Mouse (Mus musculus): ENCODE measurements at regions not wholly inside any gene's neighbourhood (a gene's known extent, or its start where the extent isn't known, plus 50 kb on each side); places are given as distances from the start of the nearest gene placed in this dataset.
A peak's percentile ranks its signal among the peaks of the same experiment; 100 is the strongest.

DNA sequence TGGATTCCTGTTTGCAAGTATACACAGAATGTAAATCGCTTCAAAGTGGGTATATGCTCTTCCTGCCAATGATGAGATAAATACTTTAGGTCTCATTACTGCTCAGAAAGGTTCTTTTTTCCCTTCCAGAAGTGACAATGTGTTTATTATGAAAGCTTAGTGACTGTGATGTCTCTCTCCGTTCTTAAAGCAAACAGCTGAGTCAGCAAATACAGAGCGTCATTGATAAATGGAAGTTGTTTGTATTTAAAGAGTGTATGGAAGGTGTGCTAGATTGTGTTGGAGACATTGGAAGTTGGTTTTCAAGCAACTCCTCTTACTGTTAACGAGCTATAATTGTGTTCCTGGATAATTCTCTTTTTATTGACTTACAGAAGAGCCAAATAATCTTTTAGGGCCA, 408.0 kb downstream of the Prr30 start:
- no peak overlapping the region for H3K4me2 ChIP-seq
- WGBS (ENCODE audit: insufficient replicate concordance), result 70% methylated on average over 4 of the region's 4 CpGs
- no peaks in the 10 kb centered on the region for H3K4me1 ChIP-seq (ENCODE audit: control insufficient read depth, insufficient read depth, low read length)
- no peaks in the 10 kb centered on the region for H3K27me3 ChIP-seq (ENCODE audit: control insufficient read depth, insufficient read depth, low read length)
- no peak for ATAC-seq (replicated peaks; ENCODE audit: insufficient number of reproducible peaks, low FRiP score, low TSS enrichment)
- H3K27ac ChIP-seq (ENCODE audit: low read depth, low read length), result no peak overlapping the region
- H3K9me3 ChIP-seq (replicated peaks; ENCODE audit: control insufficient read depth, low read length), result no peaks in the 10 kb centered on the region
- no peak overlapping the region for H3K4me3 ChIP-seq (ENCODE audit: low read depth, low read length)
- H3K9ac ChIP-seq (ENCODE audit: low read depth, low read length), result no peak overlapping the region
- no peaks in the 10 kb centered on the region for H3K36me3 ChIP-seq (ENCODE audit: control insufficient read depth, insufficient read depth, low read length)

DNA sequence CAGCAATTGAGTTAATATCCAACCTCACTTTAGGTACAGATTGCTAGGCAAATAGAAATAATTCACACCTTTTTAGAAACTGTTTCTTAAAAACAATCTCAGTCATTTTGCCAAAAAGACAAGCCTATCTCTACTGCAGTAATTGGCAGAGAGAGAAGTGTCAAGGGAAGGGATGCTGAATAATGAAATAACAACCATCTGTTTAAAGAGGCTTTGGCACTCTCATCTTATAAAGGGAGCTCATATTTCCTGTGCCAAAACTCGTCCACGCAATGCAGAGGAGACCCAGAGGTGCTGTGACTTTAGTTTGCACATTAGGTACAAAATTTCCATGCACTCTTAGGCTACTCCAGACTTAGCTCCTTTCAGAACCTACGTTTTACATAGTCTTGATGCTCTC, 418.2 kb downstream of the Prr30 start:
- no peaks in the 10 kb centered on the region for H3K36me3 ChIP-seq (ENCODE audit: control insufficient read depth, insufficient read depth, low read length)
- no peak overlapping the region for H3K9ac ChIP-seq (ENCODE audit: low read depth, low read length)
- H3K27me3 ChIP-seq (ENCODE audit: control insufficient read depth, insufficient read depth, low read length), result no peaks in the 10 kb centered on the region
- no peaks in the 10 kb centered on the region for H3K4me1 ChIP-seq (ENCODE audit: control insufficient read depth, insufficient read depth, low read length)
- H3K4me3 ChIP-seq (ENCODE audit: low read depth, low read length), result no peak overlapping the region
- H3K4me2 ChIP-seq, result no peak overlapping the region
- no peaks in the 10 kb centered on the region for H3K9me3 ChIP-seq (replicated peaks; ENCODE audit: control insufficient read depth, low read length)
- WGBS (ENCODE audit: insufficient replicate concordance), result 72% methylated on average over 3 of the region's 3 CpGs
- H3K27ac ChIP-seq (ENCODE audit: low read depth, low read length), result no peak overlapping the region
- ATAC-seq (replicated peaks; ENCODE audit: insufficient number of reproducible peaks, low FRiP score, low TSS enrichment), result no peak

DNA sequence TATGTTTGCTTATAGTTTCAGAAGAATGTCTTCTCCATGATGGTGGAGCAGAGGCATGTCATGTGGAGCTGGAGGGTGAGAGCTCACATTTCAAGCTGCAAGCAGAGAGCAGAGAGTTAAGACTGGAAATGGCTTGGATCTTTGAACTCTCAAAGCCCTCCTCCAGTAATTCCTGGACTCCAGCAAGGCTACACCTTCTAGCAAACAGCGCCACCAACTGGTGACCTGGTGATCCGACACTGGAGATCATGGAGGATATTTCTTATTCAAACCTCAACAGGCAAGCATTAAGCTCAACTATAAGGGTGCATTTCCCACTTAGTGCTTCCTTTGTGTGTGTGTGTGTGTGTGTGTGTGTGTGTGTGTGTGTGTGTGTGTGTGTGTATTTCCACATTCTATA, 446.2 kb downstream of the Prr30 start:
- 37% methylated on average over 2 of the region's 2 CpGs for WGBS (ENCODE audit: insufficient replicate concordance)
- no peaks in the 10 kb centered on the region for H3K27me3 ChIP-seq (ENCODE audit: control insufficient read depth, insufficient read depth, low read length)
- no peak overlapping the region for H3K27ac ChIP-seq (ENCODE audit: low read depth, low read length)
- H3K4me2 ChIP-seq, result no peak overlapping the region
- no peaks in the 10 kb centered on the region for H3K9me3 ChIP-seq (replicated peaks; ENCODE audit: control insufficient read depth, low read length)
- peaks cover 7% of the 10 kb centered on the region; the same call in 1 of the 2 replicates for H3K4me1 ChIP-seq (ENCODE audit: control insufficient read depth, insufficient read depth, low read length)
- no peaks in the 10 kb centered on the region for H3K36me3 ChIP-seq (ENCODE audit: control insufficient read depth, insufficient read depth, low read length)
- ATAC-seq (replicated peaks; ENCODE audit: insufficient number of reproducible peaks, low FRiP score, low TSS enrichment), result no peak
- no peak overlapping the region for H3K4me3 ChIP-seq (ENCODE audit: low read depth, low read length)
- no peak overlapping the region for H3K9ac ChIP-seq (ENCODE audit: low read depth, low read length)

DNA sequence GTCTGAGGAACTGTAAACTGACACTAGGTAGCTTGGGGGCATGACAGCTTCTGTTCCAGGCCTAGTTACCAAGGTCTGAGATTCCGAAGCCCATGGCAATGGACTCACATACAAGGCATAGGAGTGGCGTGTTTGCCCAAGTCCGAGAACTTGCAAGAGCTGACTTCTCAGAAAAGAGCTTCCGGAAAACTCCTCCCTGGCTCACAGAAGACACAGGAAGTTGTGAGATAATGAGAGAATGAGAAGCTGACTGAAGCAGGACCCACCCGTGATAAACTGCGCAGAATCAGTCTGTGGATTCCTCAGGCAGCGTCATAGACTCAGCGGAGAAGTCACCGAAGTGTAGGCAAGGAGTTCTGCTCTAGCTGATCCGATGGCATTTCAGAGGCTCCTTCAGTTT, 447.4 kb downstream of the Prr30 start:
- no peak overlapping the region for H3K9ac ChIP-seq (ENCODE audit: low read depth, low read length)
- no peaks in the 10 kb centered on the region for H3K36me3 ChIP-seq (ENCODE audit: control insufficient read depth, insufficient read depth, low read length)
- no peaks in the 10 kb centered on the region for H3K27me3 ChIP-seq (ENCODE audit: control insufficient read depth, insufficient read depth, low read length)
- H3K4me3 ChIP-seq (ENCODE audit: low read depth, low read length), result no peak overlapping the region
- peaks cover 7% of the 10 kb centered on the region; the same call in 1 of the 2 replicates for H3K4me1 ChIP-seq (ENCODE audit: control insufficient read depth, insufficient read depth, low read length)
- no peak for ATAC-seq (replicated peaks; ENCODE audit: insufficient number of reproducible peaks, low FRiP score, low TSS enrichment)
- no peak overlapping the region for H3K4me2 ChIP-seq
- no peaks in the 10 kb centered on the region for H3K9me3 ChIP-seq (replicated peaks; ENCODE audit: control insufficient read depth, low read length)
- WGBS (ENCODE audit: insufficient replicate concordance), result 70% methylated on average over 10 of the region's 10 CpGs
- no peak overlapping the region for H3K27ac ChIP-seq (ENCODE audit: low read depth, low read length)

DNA sequence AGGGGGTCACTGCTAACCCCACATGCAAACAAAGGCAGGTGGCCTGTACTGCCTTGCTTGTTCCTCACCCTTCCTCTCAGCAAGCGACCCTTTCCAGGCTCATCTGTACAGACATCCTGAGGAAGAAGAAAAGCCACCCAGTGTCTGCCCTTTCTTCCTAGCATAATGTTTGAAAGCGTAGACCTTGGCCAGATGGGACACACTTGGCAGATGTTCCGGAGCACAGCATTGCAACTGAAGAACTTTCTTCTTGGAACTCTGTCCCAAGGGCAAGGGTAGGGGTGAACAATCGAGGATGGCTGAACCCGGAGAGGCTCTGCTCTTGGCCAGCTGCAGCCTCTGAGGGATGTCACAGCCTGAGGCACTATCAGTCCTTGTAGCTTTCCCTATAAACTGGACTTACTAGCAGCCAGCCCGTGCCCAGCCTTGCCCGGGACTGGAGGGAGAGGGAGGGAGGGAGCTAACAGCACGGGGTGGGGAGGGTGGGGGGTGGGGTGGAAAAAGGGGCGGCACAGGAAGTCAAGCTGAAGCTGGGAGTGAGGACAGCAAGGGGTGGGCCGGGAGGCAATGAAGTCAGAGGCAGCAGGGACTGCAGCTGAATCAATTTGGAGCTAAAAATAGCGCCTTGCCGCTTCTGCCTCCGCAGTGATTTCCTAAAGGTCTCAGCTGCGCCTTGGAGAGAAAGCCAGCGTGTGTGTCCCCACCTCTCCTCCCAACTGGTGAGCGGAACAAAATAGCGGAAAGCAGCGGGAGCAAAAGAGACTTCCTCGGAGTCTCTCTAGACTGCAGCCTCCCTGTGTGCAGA, 450.2 kb downstream of the Prr30 start:
- Histone ChIP-seq H3K27me3 (ENCODE audit: control insufficient read depth, insufficient read depth, low read length) (no peaks in the 10 kb centered on the region), H3K36me3 (ENCODE audit: control insufficient read depth, insufficient read depth, low read length) (no peaks in the 10 kb centered on the region)

DNA sequence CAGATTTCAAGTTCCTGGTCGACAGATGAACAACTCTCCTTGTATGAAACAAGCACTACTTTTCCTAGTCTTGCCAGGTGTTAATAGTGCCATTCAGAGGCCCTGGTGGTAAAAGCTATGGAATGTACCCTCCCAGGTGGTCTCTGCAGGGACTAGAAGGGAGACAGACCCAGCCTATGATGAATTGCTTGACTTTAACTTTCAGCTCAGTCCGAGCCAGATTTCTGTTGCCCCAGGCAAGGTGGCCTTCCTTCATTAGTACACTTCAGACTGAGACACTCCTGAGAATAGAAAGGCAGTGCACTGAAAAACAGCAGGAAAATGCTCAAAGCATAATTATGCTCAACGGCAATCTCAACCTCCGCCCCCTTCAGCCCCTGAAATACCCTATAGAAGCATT, 450.8 kb upstream of the Klf12 start:
- Histone ChIP-seq H3K27ac (ENCODE audit: low read depth, low read length) (no peak overlapping the region), H3K27me3 (ENCODE audit: control insufficient read depth, insufficient read depth, low read length) (no peaks in the 10 kb centered on the region), H3K9ac (ENCODE audit: low read depth, low read length) (no peak overlapping the region), H3K9me3 (replicated peaks; ENCODE audit: control insufficient read depth, low read length) (no peaks in the 10 kb centered on the region), H3K4me1 (ENCODE audit: control insufficient read depth, insufficient read depth, low read length) (no peaks in the 10 kb centered on the region), H3K4me3 (ENCODE audit: low read depth, low read length) (no peak overlapping the region), H3K4me2 (no peak overlapping the region), H3K36me3 (ENCODE audit: control insufficient read depth, insufficient read depth, low read length) (no peaks in the 10 kb centered on the region)
- 73% methylated on average over 4 of the region's 4 CpGs for WGBS (ENCODE audit: insufficient replicate concordance)
- no peak for ATAC-seq (replicated peaks; ENCODE audit: insufficient number of reproducible peaks, low FRiP score, low TSS enrichment)

More for the DNA sequence above, 450.2 kb downstream of the Prr30 start:
- Histone ChIP-seq H3K4me3 (ENCODE audit: low read depth, low read length) (peak overlapping the region; percentile 35), H3K9me3 (replicated peaks; ENCODE audit: control insufficient read depth, low read length) (no peaks in the 10 kb centered on the region), H3K4me1 (ENCODE audit: control insufficient read depth, insufficient read depth, low read length) (peaks cover 7% of the 10 kb centered on the region; the same call in 1 of the 2 replicates), H3K4me2 (peak overlapping the region; percentile 75), H3K9ac (ENCODE audit: low read depth, low read length) (peak overlapping the region; percentile 75), H3K27ac (ENCODE audit: low read depth, low read length) (peak overlapping the region; percentile 92)
- peak; percentile 97 for ATAC-seq (replicated peaks; ENCODE audit: insufficient number of reproducible peaks, low FRiP score, low TSS enrichment)
- 11% methylated on average over 19 of the region's 19 CpGs for WGBS (ENCODE audit: insufficient replicate concordance)

DNA sequence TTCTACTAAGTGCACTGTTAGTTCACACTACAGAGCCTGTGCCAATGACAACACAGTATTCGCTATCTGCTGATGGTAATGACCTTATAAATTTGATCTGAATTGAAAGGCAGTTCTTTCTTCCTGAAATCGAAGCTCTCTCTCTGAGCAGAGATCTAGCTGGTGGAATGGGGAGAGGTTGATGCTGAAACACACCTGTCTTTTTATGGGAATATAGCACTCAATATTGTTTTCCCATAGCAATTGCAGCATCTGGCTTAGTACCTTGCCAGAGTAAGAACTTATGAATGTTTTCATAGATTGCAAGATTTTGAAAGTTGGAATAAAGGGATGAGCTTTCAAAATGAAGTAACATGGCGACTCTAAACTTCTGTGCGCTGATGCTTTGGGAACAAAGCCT, 444.0 kb upstream of the Klf12 start:
- 82% methylated on average over 4 of the region's 4 CpGs for WGBS (ENCODE audit: insufficient replicate concordance)
- Histone ChIP-seq H3K4me2 (no peak overlapping the region), H3K9me3 (replicated peaks; ENCODE audit: control insufficient read depth, low read length) (no peaks in the 10 kb centered on the region), H3K4me3 (ENCODE audit: low read depth, low read length) (no peak overlapping the region), H3K27ac (ENCODE audit: low read depth, low read length) (no peak overlapping the region), H3K36me3 (ENCODE audit: control insufficient read depth, insufficient read depth, low read length) (no peaks in the 10 kb centered on the region), H3K9ac (ENCODE audit: low read depth, low read length) (no peak overlapping the region), H3K4me1 (ENCODE audit: control insufficient read depth, insufficient read depth, low read length) (no peaks in the 10 kb centered on the region), H3K27me3 (ENCODE audit: control insufficient read depth, insufficient read depth, low read length) (no peaks in the 10 kb centered on the region)
- no peak for ATAC-seq (replicated peaks; ENCODE audit: insufficient number of reproducible peaks, low FRiP score, low TSS enrichment)

DNA sequence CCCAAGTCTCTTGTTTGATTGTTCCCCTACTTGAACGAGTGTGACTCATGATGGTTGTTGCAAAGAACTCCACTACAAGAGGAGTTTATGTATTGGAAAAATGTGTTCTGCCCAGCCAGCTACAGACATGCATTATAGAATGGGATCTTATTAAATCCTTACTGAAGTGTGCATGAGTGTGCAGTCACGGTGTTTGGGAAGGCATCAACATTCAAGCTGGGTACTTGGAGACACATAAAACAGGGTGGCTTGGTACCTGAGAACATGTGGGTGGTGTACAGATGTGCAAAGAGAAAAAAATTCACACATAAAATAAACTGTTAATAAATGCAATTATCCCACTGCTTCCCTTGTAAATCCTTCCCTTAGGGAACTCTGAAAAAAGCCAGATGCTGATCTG, 443.2 kb upstream of the Klf12 start:
- WGBS (ENCODE audit: insufficient replicate concordance), result 73% methylated on average over 2 of the region's 2 CpGs
- no peaks in the 10 kb centered on the region for H3K9me3 ChIP-seq (replicated peaks; ENCODE audit: control insufficient read depth, low read length)
- ATAC-seq (replicated peaks; ENCODE audit: insufficient number of reproducible peaks, low FRiP score, low TSS enrichment), result no peak
- H3K4me2 ChIP-seq, result no peak overlapping the region
- no peak overlapping the region for H3K9ac ChIP-seq (ENCODE audit: low read depth, low read length)
- H3K27me3 ChIP-seq (ENCODE audit: control insufficient read depth, insufficient read depth, low read length), result no peaks in the 10 kb centered on the region
- H3K4me3 ChIP-seq (ENCODE audit: low read depth, low read length), result no peak overlapping the region
- H3K27ac ChIP-seq (ENCODE audit: low read depth, low read length), result no peak overlapping the region
- H3K36me3 ChIP-seq (ENCODE audit: control insufficient read depth, insufficient read depth, low read length), result no peaks in the 10 kb centered on the region
- no peaks in the 10 kb centered on the region for H3K4me1 ChIP-seq (ENCODE audit: control insufficient read depth, insufficient read depth, low read length)

DNA sequence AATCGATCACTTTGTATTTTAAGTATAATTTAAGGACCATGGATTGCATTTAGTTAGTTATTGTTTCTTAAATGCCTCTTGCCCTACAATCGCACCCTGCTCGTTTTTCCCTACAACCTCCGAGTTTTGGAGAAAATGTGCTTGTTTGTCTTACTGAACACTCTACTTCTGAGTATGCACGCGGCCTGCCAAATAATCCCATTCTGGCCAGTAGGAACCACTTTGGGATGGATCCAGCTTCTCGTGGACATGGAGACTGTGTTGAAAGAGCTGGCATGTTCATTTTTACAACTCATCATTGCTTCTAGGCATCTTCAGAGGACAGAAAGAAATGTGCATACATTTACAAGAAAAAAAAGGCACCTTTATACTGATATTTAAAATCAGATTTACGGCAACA, 440.5 kb upstream of the Klf12 start:
- 85% methylated on average over 8 of the region's 8 CpGs for WGBS (ENCODE audit: insufficient replicate concordance)

More for the DNA sequence above, 440.5 kb upstream of the Klf12 start:
- H3K27me3 ChIP-seq (ENCODE audit: control insufficient read depth, insufficient read depth, low read length), result no peaks in the 10 kb centered on the region
- H3K27ac ChIP-seq (ENCODE audit: low read depth, low read length), result no peak overlapping the region
- H3K4me1 ChIP-seq (ENCODE audit: control insufficient read depth, insufficient read depth, low read length), result no peaks in the 10 kb centered on the region
- no peak for ATAC-seq (replicated peaks; ENCODE audit: insufficient number of reproducible peaks, low FRiP score, low TSS enrichment)
- no peak overlapping the region for H3K9ac ChIP-seq (ENCODE audit: low read depth, low read length)
- no peak overlapping the region for H3K4me2 ChIP-seq
- H3K36me3 ChIP-seq (ENCODE audit: control insufficient read depth, insufficient read depth, low read length), result no peaks in the 10 kb centered on the region
- H3K4me3 ChIP-seq (ENCODE audit: low read depth, low read length), result no peak overlapping the region
- no peaks in the 10 kb centered on the region for H3K9me3 ChIP-seq (replicated peaks; ENCODE audit: control insufficient read depth, low read length)

Data from heart, embryonic 11.5 days (tissue).